Comparison of ENCODE assay signal across 20 mouse cellular contexts in the genomic region with DNA sequence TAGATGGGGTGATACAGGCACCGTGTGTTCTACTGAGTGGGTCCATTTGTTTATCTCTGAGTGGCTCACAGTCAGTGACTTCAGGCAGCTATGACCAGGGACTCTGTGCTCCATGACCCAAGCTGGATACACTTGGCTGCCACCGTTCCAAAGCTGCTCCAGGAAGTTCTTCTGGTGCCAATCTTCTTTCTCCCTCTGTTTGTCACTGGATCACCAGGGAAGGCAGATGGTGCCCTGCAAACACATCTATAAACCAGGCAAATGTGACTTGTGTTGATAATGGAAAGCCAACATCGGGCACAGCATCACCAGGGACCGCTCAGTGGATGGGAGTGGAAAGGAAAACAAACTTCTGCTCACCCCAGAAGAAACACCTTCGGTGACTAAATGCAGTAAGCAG.
DNase-seq lines count a peak whose midpoint lies in the region; ATAC-seq and TF ChIP-seq lines count a peak whose summit lies in the region.
"Had no signal": no experiment of that assay in that cellular context is flagged by ENCODE, and none has a peak within 500 bp of the region (broad histone marks: within the 10 kb centered on the region; RNA-seq: fewer than 3 reads in every experiment).

No protein-coding gene starts in this region.

- no peak for TF ChIP-seq POLR2A in cortical plate, adult 2 months (IDR thresholded peaks at IDR 0.05; ENCODE audit: extremely low read depth, insufficient read depth, low read length)

- no peak for DNase-seq in hindbrain, embryonic 14.5 days (ENCODE audit: low spot score)
- no peak for DNase-seq in kidney, postnatal 36 days
- no peak for DNase-seq in embryo, embryonic 9.5 days (ENCODE audit: extremely low spot score)
- DNase-seq: adrenal gland, postnatal 25 days; cerebellum, adult 8-10 months; embryo, embryonic 11 days; gastrocnemius, postnatal 14 days; heart, adult 2 months; kidney, adult 9 months; lung, postnatal 14 days; spleen, adult 18-20 months; thymus, adult 2 months had no signal

- no peak overlapping the region for H3K4me3 ChIP-seq in hindbrain, embryonic 14.5 days (replicated peaks; ENCODE audit: low read length)
- H3K4me3 ChIP-seq in hindbrain, embryonic 16.5 days (ENCODE audit: low read length), result no peak overlapping the region
- no peak overlapping the region for H3K4me3 ChIP-seq in cortical plate, adult 2 months (ENCODE audit: insufficient read depth, low read length)
- H3K4me3 ChIP-seq in forebrain, embryonic 16.5 days (replicated peaks; ENCODE audit: low read length), result no peak overlapping the region
- H3K4me3 ChIP-seq in midbrain, embryonic 16.5 days (ENCODE audit: low read depth, low read length), result no peak overlapping the region
- H3K4me3 ChIP-seq: heart, adult 2 months; limb, embryonic 15.5 days; megakaryocyte, embryonic 14.5 days had no signal

- no peak for TF ChIP-seq CTCF in cortical plate, adult 2 months (IDR thresholded peaks at IDR 0.05; ENCODE audit: extremely low read depth, insufficient read depth, low read length)

- 89% methylated on average over 5 of the region's 5 CpGs for WGBS in hindbrain, embryonic 14.5 days
- WGBS in hindbrain, embryonic 16.5 days, result 90% methylated on average over 5 of the region's 5 CpGs
- 86% methylated on average over 5 of the region's 5 CpGs for WGBS in forebrain, embryonic 16.5 days
- WGBS in midbrain, embryonic 16.5 days, result 89% methylated on average over 5 of the region's 5 CpGs

- no peak overlapping the region for H3K4me2 ChIP-seq in hindbrain, embryonic 14.5 days (replicated peaks)
- H3K4me2 ChIP-seq in hindbrain, embryonic 16.5 days (ENCODE audit: low read length), result no peak overlapping the region
- no peak overlapping the region for H3K4me2 ChIP-seq in forebrain, embryonic 16.5 days (ENCODE audit: low read length)
- H3K4me2 ChIP-seq in midbrain, embryonic 16.5 days (ENCODE audit: low read length), result no peak overlapping the region
- H3K4me2 ChIP-seq: limb, embryonic 15.5 days had no signal

- peaks cover 21% of the 10 kb centered on the region for H3K4me1 ChIP-seq in hindbrain, embryonic 14.5 days (replicated peaks; ENCODE audit: control insufficient read depth, insufficient read depth, low read length)
- H3K4me1 ChIP-seq in hindbrain, embryonic 16.5 days (ENCODE audit: control insufficient read depth, insufficient read depth, low read depth, low read length), result peaks cover 15% of the 10 kb centered on the region
- peaks cover 12% of the 10 kb centered on the region for H3K4me1 ChIP-seq in cortical plate, adult 2 months (ENCODE audit: control insufficient read depth, insufficient read depth, low read length)
- H3K4me1 ChIP-seq in forebrain, embryonic 16.5 days (replicated peaks; ENCODE audit: control insufficient read depth, insufficient read depth, low read length), result peaks cover 26% of the 10 kb centered on the region
- H3K4me1 ChIP-seq in midbrain, embryonic 16.5 days (ENCODE audit: control insufficient read depth, insufficient read depth, low read length), result peaks cover 27% of the 10 kb centered on the region
- H3K4me1 ChIP-seq: limb, embryonic 15.5 days had no signal

- no peaks in the 10 kb centered on the region for H3K9me3 ChIP-seq in hindbrain, embryonic 14.5 days (ENCODE audit: control insufficient read depth, low read length)
- no peaks in the 10 kb centered on the region for H3K9me3 ChIP-seq in hindbrain, embryonic 16.5 days (ENCODE audit: control insufficient read depth, low read length)
- H3K9me3 ChIP-seq in forebrain, embryonic 16.5 days (ENCODE audit: control insufficient read depth, low read length), result no peaks in the 10 kb centered on the region
- no peaks in the 10 kb centered on the region for H3K9me3 ChIP-seq in midbrain, embryonic 16.5 days (replicated peaks; ENCODE audit: control insufficient read depth, low read length, poor library complexity, severe bottlenecking)
- H3K9me3 ChIP-seq: limb, embryonic 15.5 days; megakaryocyte, embryonic 14.5 days had no signal

- no peak overlapping the region for H3K9ac ChIP-seq in hindbrain, embryonic 14.5 days
- no peak overlapping the region for H3K9ac ChIP-seq in hindbrain, embryonic 16.5 days (ENCODE audit: low read depth, low read length)
- H3K9ac ChIP-seq in forebrain, embryonic 16.5 days (replicated peaks; ENCODE audit: low read depth, low read length), result no peak overlapping the region
- no peak overlapping the region for H3K9ac ChIP-seq in midbrain, embryonic 16.5 days (ENCODE audit: low read depth, low read length)
- H3K9ac ChIP-seq: limb, embryonic 15.5 days had no signal

- no peaks in the 10 kb centered on the region for H3K36me3 ChIP-seq in hindbrain, embryonic 14.5 days (replicated peaks; ENCODE audit: control insufficient read depth, insufficient read depth)
- no peaks in the 10 kb centered on the region for H3K36me3 ChIP-seq in hindbrain, embryonic 16.5 days (ENCODE audit: control insufficient read depth, insufficient read depth, low read length)
- H3K36me3 ChIP-seq in forebrain, embryonic 16.5 days (ENCODE audit: control insufficient read depth, insufficient read depth), result no peaks in the 10 kb centered on the region
- H3K36me3 ChIP-seq in midbrain, embryonic 16.5 days (ENCODE audit: control insufficient read depth, insufficient read depth, low read length), result no peaks in the 10 kb centered on the region
- H3K36me3 ChIP-seq: limb, embryonic 15.5 days had no signal

- no peaks in the 10 kb centered on the region for H3K27me3 ChIP-seq in hindbrain, embryonic 14.5 days (ENCODE audit: control insufficient read depth, insufficient read depth, low read length)
- no peaks in the 10 kb centered on the region for H3K27me3 ChIP-seq in hindbrain, embryonic 16.5 days (replicated peaks; ENCODE audit: control insufficient read depth, insufficient read depth, low read length)
- no peaks in the 10 kb centered on the region for H3K27me3 ChIP-seq in forebrain, embryonic 16.5 days (replicated peaks; ENCODE audit: control insufficient read depth, insufficient read depth, low read length)
- no peaks in the 10 kb centered on the region for H3K27me3 ChIP-seq in midbrain, embryonic 16.5 days (ENCODE audit: control insufficient read depth, insufficient read depth, low read depth, low read length)
- H3K27me3 ChIP-seq: limb, embryonic 15.5 days had no signal

- ATAC-seq in hindbrain, embryonic 14.5 days (ENCODE audit: low FRiP score), result no peak
- ATAC-seq in hindbrain, embryonic 16.5 days, result no peak
- no peak for ATAC-seq in forebrain, embryonic 16.5 days
- no peak for ATAC-seq in midbrain, embryonic 16.5 days
- ATAC-seq: activated CD4-positive, CD25-positive, alpha-beta regulatory T cell, adult 4 months; Patski had no signal

- H3K27ac ChIP-seq in hindbrain, embryonic 14.5 days, result peak overlapping the region; percentile 94; the same call in 1 of the 2 replicates
- H3K27ac ChIP-seq in hindbrain, embryonic 16.5 days (ENCODE audit: low read depth, low read length), result no peak overlapping the region
- H3K27ac ChIP-seq in cortical plate, adult 2 months (ENCODE audit: insufficient read depth, low read length), result peak overlapping the region; percentile 51
- H3K27ac ChIP-seq in forebrain, embryonic 16.5 days (ENCODE audit: low read length), result peak overlapping the region; percentile 97
- H3K27ac ChIP-seq in midbrain, embryonic 16.5 days (ENCODE audit: low read length), result peak overlapping the region; percentile 94
- H3K27ac ChIP-seq: heart, adult 2 months; limb, embryonic 15.5 days had no signal
